Mouse (Mus musculus) limb, embryonic 12.5 days (tissue): Measurements from ENCODE around the gene Zfp52. TPM values are rescaled to one million over a fixed set of nuclear protein-coding genes. Genes with fewer than 3 reads are reported as not detected.

Experiments
- ATAC-seq: fragments of 200-750 bp; cut with Nextera tagmentation; 2 replicates; pipeline ENCODE4 v1.8.0; 2017; ENCODE audit warnings: low read depth, moderate TSS enrichment; ENCODE audit not compliant: insufficient number of reproducible peaks, insufficient read depth, low FRiP score, low TSS enrichment
- H3K27ac ChIP-seq: fragments of 300-500 bp; sonication (generic); 2 replicates; pipeline ENCODE4 v1.5.1; 2016; ENCODE audit warnings: mild to moderate bottlenecking, moderate library complexity
- H3K27me3 ChIP-seq: fragments of 300-500 bp; sonication (generic); 2 replicates; pipeline ENCODE4 v1.6.1; 2016; ENCODE audit warnings: mild to moderate bottlenecking, moderate library complexity
- H3K36me3 ChIP-seq: fragments of 300-500 bp; sonication (generic); 2 replicates; pipeline ENCODE4 v1.6.1; 2016; ENCODE audit warnings: mild to moderate bottlenecking, moderate library complexity
- H3K4me1 ChIP-seq: fragments of 300-500 bp; sonication (generic); replicated peaks from 2 replicates; pipeline ENCODE4 v1.6.1; 2016
- H3K4me2 ChIP-seq: fragments of 300-500 bp; sonication (generic); 2 replicates; pipeline ENCODE4 v1.6.1; 2016; ENCODE audit warnings: mild to moderate bottlenecking, moderate library complexity
- H3K4me3 ChIP-seq: fragments of 300-500 bp; sonication (generic); replicated peaks from 2 replicates; pipeline ENCODE4 v1.5.1; 2016; ENCODE audit warnings: mild to moderate bottlenecking
- H3K9ac ChIP-seq: fragments of 300-500 bp; sonication (generic); replicated peaks from 2 replicates; pipeline ENCODE4 v1.6.1; 2016; ENCODE audit warnings: mild to moderate bottlenecking, moderate library complexity
- H3K9me3 ChIP-seq: fragments of 300-500 bp; sonication (generic); 2 replicates; pipeline ENCODE4 v1.6.1; 2016; ENCODE audit warnings: mild to moderate bottlenecking, moderate library complexity
- WGBS: fragments of 180-500 bp; shearing (Covaris S2); methylation state at CpG from one replicate; pipeline ENCODE4 v1.1.7; 2016; 5-methylcytosine and 5-hydroxymethylcytosine counted together
- polyA plus RNA-seq: library from polyadenylated mRNA; unstranded; fragments of >200 nt; fragmentation: Nextera tagmentation; extraction: Ambion mirVana; gene quantifications from 2 replicates; pipeline ENCODE4 v1.2.1, GENCODE M21; 2016

Zfp52 gene
- 3.2 and 4.0 TPM in 2 replicates for polyA plus RNA-seq

DNA sequence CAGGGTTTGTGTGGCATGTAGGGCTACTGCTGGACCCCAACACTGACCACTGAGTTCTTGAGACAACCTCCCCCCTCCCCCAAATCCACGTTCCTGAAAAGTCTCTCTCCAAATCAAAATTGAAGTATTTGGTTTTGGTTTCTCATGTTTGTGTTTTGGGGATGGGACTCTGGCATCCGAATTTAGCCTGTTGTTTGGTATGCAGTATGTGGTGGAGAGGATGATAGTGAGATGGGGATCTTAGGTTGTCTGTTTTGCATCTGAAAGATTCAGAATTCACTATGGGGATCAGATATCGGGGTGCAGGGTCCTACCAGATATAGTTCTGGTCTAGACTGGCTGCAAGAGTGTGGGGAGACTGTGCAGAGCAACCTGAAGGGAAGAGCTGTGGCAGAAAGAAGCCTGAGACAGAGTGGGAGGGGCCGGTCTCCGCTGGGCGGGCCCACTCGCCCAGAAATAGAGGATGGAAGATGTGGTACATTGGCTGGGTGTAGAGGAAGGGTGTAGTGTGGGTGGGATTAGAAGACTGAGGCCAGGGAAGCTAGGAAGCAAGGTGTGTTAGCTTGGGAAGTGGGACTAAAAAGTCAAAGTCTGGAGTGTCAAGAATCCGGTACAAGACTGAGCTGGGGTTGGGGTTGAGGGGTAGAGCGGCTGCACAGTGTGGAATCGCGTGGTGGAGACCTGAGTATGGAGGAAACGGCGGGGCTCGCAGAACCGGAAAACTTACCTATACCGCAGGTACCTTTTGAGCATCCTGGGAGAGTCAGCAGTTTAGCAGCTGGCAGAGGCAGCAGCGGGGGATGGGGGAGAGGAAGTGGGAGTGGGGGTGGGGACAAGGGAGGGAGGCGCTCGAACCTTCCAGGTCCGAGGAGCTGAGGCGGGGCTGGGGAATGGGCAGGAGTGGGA is at the start of gene Zfp52:
Zfp52 (plus strand) TSS at position 444 of the 906 bp plus-strand sequence.
- peaks cover 13% of the 10 kb centered on the region; the same call in 1 of the 2 replicates for H3K4me1 ChIP-seq
- peak within 1 kb of the TSS; percentile 58; the same call in 1 of the 2 replicates for H3K27ac ChIP-seq
- peak; percentile 81 for ATAC-seq
- H3K36me3 ChIP-seq, result no peaks in the 10 kb centered on the region
- peak within 1 kb of the TSS; percentile 68 for H3K9ac ChIP-seq
- 5% methylated on average over 21 of the region's 21 CpGs for whole genome bisulfite sequencing
- peak within 1 kb of the TSS; percentile 75 for H3K4me2 ChIP-seq
- H3K27me3 ChIP-seq, result no peaks in the 10 kb centered on the region
- H3K4me3 ChIP-seq, result peak within 1 kb of the TSS; percentile 49
- H3K9me3 ChIP-seq, result no peaks in the 10 kb centered on the region

DNA sequence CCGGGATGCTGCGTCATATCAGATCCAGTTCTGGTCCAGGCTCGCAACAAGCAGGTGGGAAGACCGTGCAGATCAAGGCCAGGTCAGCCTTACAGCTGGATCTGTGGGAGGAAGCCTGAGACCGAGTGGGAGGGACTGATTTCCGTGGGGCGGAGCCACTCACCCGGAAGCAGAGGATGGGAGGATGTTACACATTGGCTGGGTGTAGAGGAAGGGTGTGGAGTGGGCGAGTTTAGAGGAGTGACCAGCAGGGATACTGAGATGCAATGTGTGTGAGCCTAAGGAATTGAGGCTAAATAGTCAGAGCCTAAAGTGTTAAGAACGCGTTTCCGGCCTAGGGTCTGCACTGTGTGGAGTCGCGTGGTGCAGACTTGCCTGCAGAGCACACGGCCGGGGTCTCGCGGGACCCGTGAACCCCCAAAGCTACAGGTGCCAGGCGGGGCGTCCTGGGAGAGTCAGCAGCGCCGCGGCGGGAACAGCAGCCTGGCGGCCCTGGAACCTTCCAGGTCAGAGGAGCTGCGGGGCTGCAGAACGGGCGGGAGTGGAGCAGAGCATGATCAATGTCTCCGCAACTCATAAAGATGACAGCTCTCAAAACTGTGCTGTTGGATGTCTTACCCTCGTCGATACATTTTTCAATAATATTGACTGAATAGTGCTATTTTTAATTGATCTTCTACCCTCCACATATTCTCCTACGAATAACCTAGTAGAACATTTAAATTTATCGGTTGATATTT is 46.4 kb upstream of the Zfp52 start, which contains the start of gene Zfp53:
Zfp53 (plus strand) TSS at position 239 of the 740 bp plus-strand sequence.
- Histone ChIP-seq H3K9me3 (no peaks in the 10 kb centered on the region), H3K4me2 (peak within 1 kb of the TSS; percentile 64), H3K27me3 (no peaks in the 10 kb centered on the region), H3K36me3 (peaks cover 6% of the 10 kb centered on the region; the same call in 1 of the 2 replicates), H3K9ac (peak within 1 kb of the TSS; percentile 69), H3K4me3 (peak within 1 kb of the TSS; percentile 73), H3K4me1 (0 out of 2 replicates have a peak, but pooled peaks cover 3% of the 10 kb centered on the region), H3K27ac (peak within 1 kb of the TSS; percentile 83)
- WGBS, result 1% methylated on average over 34 of the region's 34 CpGs
- peak; percentile 100 for ATAC-seq

DNA sequence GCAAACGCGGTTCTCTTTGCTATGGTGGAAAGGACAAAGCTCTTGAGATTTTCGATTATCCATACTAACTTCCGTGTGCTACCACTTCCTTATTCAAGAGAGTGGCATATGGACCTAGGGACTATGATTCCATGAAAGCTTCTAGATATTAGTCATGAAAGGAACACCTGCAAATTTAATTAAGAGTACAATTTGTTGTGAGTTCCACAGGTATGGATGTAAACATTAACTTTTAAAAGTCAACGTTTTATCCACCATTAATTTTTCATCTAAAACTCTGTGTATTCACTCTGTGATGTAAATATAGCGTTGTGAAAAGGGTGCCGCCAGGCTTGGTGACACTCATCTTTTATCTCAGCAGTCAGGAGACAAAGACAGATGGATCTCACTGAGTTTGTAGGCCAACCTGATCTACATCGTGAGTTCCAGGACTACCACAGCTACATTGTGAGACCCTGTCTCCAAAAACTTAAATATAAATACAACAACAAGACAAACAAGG is 45.8 kb upstream of the Zfp52 start:
- no peaks in the 10 kb centered on the region for H3K9me3 ChIP-seq
- no peaks in the 10 kb centered on the region for H3K27me3 ChIP-seq
- peak overlapping the region; percentile 64 for H3K4me2 ChIP-seq
- WGBS, result 23% methylated on average over 8 of the region's 8 CpGs
- no peak for ATAC-seq
- peak overlapping the region; percentile 73 for H3K4me3 ChIP-seq
- H3K27ac ChIP-seq, result no peak overlapping the region
- peak overlapping the region; percentile 69; the same call in 1 of the 2 replicates for H3K9ac ChIP-seq
- peaks cover 6% of the 10 kb centered on the region; the same call in 1 of the 2 replicates for H3K36me3 ChIP-seq
- 0 out of 2 replicates have a peak, but pooled peaks cover 3% of the 10 kb centered on the region for H3K4me1 ChIP-seq

DNA sequence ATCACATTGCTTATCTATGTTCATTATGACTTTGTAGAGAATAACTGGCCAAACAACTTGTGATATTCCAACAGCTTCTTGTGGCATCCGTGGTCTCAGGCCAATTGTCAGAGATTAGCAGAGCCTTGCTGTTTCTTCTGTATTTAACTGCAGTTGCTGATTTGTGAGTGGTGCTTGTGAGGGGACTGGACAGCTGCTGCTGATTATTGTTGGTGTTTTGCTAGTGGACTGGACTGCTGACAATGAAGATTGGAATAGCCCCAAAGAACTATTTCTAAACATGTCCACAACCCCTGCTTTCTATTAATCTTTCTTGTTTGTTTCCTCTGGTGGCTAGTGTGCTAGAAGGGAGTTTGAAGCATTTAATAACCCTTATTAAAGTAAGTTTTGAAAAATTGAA is 34.0 kb upstream of the Zfp52 start:
- Histone ChIP-seq H3K4me2 (no peak overlapping the region), H3K9ac (no peak overlapping the region), H3K27me3 (no peaks in the 10 kb centered on the region), H3K36me3 (peaks cover 14% of the 10 kb centered on the region; the same call in 1 of the 2 replicates), H3K9me3 (peaks cover under 1% of the 10 kb centered on the region; the same call in 1 of the 2 replicates), H3K4me3 (no peak overlapping the region), H3K4me1 (no peaks in the 10 kb centered on the region), H3K27ac (no peak overlapping the region)
- no peak for ATAC-seq
- WGBS, result 80% methylated on average over 1 of the region's 1 CpGs

DNA sequence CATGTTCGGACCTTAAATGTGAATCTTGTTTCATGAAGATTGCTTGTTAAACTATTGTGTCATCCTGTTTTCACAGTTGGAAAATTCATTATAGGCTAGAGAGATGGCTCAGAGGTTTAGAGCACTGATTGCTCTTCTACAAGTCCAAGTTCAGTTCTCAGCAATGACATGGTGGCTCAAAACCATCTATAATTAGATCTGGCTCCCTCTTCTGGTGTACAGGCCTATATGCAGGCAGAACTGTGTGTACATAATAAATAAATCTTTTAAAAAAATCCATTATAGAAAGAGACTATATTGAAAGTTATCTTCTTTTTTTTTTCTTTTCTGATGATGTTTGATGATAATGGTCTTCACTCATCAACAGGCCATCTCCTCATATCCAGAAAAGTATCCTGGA is 30.8 kb upstream of the Zfp52 start:
- H3K9ac ChIP-seq, result no peak overlapping the region
- no peaks in the 10 kb centered on the region for H3K4me1 ChIP-seq
- no peaks in the 10 kb centered on the region for H3K9me3 ChIP-seq
- H3K4me2 ChIP-seq, result no peak overlapping the region
- no peak overlapping the region for H3K27ac ChIP-seq
- no peak overlapping the region for H3K4me3 ChIP-seq
- peaks cover 20% of the 10 kb centered on the region for H3K36me3 ChIP-seq
- WGBS, result 92% methylated on average over 1 of the region's 1 CpGs
- no peaks in the 10 kb centered on the region for H3K27me3 ChIP-seq
- ATAC-seq, result no peak

DNA sequence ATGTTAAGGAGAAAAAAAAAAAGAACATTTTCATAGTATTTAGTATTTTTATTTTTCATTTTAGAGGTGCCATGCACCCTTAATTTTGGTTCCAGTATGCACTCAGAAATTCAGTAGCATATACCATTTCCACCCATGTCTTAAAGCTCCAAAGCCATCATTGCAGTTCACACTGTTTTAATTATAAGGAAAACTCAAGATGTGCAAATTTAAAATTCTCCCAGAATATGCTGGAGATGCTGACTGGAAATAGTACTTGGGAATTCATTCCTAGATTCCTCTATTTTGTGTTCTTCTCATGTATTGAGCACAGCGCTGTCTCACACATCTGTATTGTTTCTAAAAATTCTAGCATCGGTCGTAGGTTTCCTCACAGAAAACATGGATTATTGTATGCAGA is 29.1 kb upstream of the Zfp52 start:
- ATAC-seq, result no peak

DNA sequence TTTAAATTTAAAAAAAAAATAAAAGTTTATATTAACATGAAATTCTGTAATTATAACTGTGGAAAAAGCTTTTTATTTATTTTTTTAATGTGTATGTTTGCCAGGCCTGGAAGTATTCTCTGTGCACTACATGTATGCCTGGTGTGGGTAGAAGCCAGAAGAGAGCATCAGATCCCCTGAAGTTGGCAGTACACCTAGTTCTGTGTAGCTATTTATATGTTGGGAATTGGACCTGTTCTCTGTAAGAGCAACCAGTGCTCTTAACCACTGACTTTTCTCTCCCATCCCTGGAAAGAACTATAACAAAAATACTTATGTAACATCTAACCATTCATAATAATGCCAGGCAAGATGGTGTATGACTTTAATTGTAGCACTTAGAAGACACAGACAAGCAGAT is 25.6 kb upstream of the Zfp52 start:
- H3K36me3 ChIP-seq, result peaks cover 21% of the 10 kb centered on the region
- no peak overlapping the region for H3K4me3 ChIP-seq
- no peaks in the 10 kb centered on the region for H3K27me3 ChIP-seq
- no peaks in the 10 kb centered on the region for H3K4me1 ChIP-seq
- no peaks in the 10 kb centered on the region for H3K9me3 ChIP-seq
- H3K9ac ChIP-seq, result no peak overlapping the region
- no peak overlapping the region for H3K4me2 ChIP-seq
- H3K27ac ChIP-seq, result no peak overlapping the region
- no peak for ATAC-seq

More for the DNA sequence above, 29.1 kb upstream of the Zfp52 start:
- Histone ChIP-seq H3K36me3 (peaks cover 21% of the 10 kb centered on the region), H3K27me3 (no peaks in the 10 kb centered on the region), H3K27ac (no peak overlapping the region), H3K9me3 (no peaks in the 10 kb centered on the region), H3K4me3 (no peak overlapping the region), H3K4me2 (no peak overlapping the region), H3K9ac (no peak overlapping the region), H3K4me1 (no peaks in the 10 kb centered on the region)
- 93% methylated on average over 3 of the region's 3 CpGs for WGBS

DNA sequence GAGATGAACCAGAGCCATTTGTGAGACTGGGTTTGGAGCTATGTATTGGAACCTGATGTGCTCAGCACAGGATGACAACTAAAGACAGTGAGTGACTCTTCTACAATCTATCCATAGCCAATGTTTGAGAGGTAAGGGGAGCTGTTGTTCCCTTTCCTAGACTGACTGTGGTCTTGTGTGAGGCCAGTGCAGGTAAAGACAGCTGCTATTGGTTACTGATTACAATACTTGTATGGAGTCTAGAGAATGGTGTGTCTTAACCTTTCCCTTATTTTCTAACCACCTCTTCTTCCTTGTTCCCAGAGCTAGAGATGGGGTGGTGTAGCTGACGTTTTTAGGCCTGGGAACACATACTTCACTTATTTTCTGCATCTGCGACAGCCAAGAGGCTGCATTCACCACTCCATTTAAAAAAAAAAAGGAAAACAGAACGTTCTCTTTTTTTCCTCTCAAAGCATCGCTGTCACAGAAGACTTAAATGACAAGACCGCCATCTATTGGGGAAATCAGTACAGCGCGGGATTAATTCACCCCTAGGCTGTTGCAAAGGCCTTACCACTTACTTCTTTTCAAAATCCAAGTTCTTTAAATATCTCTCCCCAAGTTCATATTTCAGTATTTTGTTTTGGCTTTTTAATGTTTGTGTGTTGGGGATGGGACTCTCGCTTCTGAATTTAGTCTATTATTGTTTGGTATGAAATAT is 19.8 kb upstream of the Zfp52 start:
- 2% methylated on average over 8 of the region's 8 CpGs for WGBS
- Histone ChIP-seq H3K9me3 (no peaks in the 10 kb centered on the region), H3K36me3 (peaks cover 3% of the 10 kb centered on the region; the same call in 1 of the 2 replicates), H3K4me2 (peak overlapping the region; percentile 84), H3K4me1 (0 out of 2 replicates have a peak, but pooled peaks cover 4% of the 10 kb centered on the region), H3K27ac (peak overlapping the region; percentile 91), H3K4me3 (peak overlapping the region; percentile 52), H3K9ac (peak overlapping the region; percentile 69; the same call in 1 of the 2 replicates), H3K27me3 (no peaks in the 10 kb centered on the region)
- ATAC-seq, result peak; percentile 61; the same call in 1 of the 2 replicates

DNA sequence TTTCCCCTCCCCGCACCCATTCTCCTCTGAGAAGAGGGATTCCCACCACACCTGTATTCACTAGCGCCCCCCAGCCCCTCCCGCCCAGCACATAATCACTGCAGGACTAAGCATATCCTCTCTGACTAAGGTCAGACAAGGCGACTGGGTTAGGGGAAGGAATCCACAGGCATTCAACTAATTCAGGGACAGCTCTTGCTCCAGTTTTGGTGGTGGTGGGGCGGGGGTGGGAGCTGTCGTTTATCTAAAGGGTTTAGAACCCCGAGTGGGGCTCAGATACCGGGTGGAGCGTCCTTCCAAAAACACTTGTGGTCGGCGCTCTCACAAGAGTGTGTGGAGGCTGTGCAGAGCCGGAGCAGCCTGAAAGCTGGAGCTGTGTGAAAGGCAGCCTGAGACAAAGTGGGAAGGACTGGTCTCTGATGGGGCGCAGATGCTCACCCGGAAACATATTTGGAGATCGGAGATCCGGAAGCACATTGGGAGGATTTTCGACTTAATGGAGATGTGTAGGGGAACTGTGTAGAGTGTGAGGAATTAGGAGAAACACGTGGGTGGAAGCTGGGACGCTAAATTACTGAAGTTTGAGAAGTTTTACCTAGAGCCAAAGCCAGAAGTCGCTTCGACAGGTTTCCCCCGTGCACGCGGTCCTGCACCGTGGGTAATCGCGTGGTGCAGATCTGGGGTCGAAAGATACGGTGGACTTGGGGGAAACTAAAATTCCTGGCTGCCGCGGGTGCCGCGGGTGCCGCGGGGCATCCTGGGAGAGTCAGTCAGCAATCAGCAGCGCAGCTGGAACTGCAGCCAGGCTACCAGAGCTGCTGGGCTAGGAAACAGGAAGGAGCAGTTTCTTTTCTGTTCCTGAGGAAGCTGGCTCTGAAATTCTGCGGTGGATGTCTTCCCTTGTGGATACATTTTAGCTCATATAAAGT is 18.9 kb upstream of the Zfp52 start:
- H3K4me2 ChIP-seq, result peak overlapping the region; percentile 84
- H3K27me3 ChIP-seq, result no peaks in the 10 kb centered on the region
- H3K4me1 ChIP-seq, result 0 out of 2 replicates have a peak, but pooled peaks cover 4% of the 10 kb centered on the region
- peak overlapping the region; percentile 69 for H3K9ac ChIP-seq
- H3K9me3 ChIP-seq, result no peaks in the 10 kb centered on the region
- peak; percentile 89 for ATAC-seq
- peak overlapping the region; percentile 52 for H3K4me3 ChIP-seq
- no peaks in the 10 kb centered on the region for H3K36me3 ChIP-seq
- WGBS, result under 1% methylated on average over 37 of the region's 37 CpGs
- H3K27ac ChIP-seq, result peak overlapping the region; percentile 91
